Mouse (Mus musculus) testis, adult 2 months (tissue): ENCODE measurements at regions not wholly inside any gene's neighbourhood (a gene's known extent, or its start where the extent isn't known, plus 50 kb on each side); places are given as distances from the start of the nearest gene placed in this dataset.

Experiments used
- CTCF ChIP-seq: fragments of 200-500 bp; IDR thresholded peaks from 2 replicates; pipeline ENCODE4 v1.5.1; 2012; ENCODE audit warnings: low read depth, mild to moderate bottlenecking, inconsistent platforms, low read length, moderate library complexity; ENCODE audit not compliant: control insufficient read depth, insufficient read depth, insufficient replicate concordance
- POLR2A ChIP-seq: fragments of 200-500 bp; IDR thresholded peaks from 2 replicates; pipeline ENCODE4 v1.6.1; 2012; ENCODE audit warnings: low read depth, mild to moderate bottlenecking, inconsistent platforms, low read length, moderate library complexity; ENCODE audit not compliant: control insufficient read depth

GRCm38 (mm10) chr10:98257980-98258707 is 531.6 kb upstream of the C030005K15Rik start:
- no peak for TF ChIP-seq CTCF
- no peak for TF ChIP-seq POLR2A
